Mouse (Mus musculus) splenic B cell, adult 2 months (primary cell): ENCODE results near the gene Clasp2.

Source experiments
- DNase-seq: peaks from one replicate; pipeline ENCODE4 v3.0.0-alpha.2; 2011; ENCODE audit warnings: low read depth, low spot score
- H3K27me3 ChIP-seq: 2 replicates; pipeline ENCODE4 v1.6.1; 2012; ENCODE audit warnings: mild to moderate bottlenecking, low read length, moderate library complexity, mixed read lengths; ENCODE audit not compliant: control insufficient read depth, poor library complexity, insufficient read depth, severe bottlenecking
- H3K36me3 ChIP-seq: 2 replicates; pipeline ENCODE4 v1.6.1; 2012; ENCODE audit warnings: mild to moderate bottlenecking, low read length, moderate library complexity, mixed read lengths; ENCODE audit not compliant: control insufficient read depth, poor library complexity, insufficient read depth, severe bottlenecking

Gene Clasp2

DNA sequence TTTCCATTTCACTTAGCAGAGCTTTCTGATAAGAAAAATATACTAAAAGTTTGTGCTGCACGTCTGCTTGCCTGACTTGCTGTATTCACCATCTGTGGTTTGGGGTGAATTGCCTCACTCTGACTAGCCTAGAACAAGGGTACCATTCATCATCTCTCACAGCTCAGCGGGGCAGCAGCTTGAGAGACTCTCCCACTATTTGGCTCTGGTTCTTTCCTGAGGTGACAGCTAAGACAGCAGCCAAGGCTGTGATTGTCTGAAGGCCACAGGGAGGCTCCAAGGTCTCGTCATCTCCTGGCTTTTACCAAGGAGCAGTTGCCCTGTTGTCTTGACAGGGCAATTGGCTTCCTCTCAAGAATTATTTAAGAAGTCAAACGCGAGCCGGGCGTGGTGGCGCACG is 3.3 kb upstream of the Clasp2 start:
- H3K27me3 ChIP-seq = no peaks in the 10 kb centered on the region
- no peak for DNase-seq
- H3K36me3 ChIP-seq = no peaks in the 10 kb centered on the region

DNA sequence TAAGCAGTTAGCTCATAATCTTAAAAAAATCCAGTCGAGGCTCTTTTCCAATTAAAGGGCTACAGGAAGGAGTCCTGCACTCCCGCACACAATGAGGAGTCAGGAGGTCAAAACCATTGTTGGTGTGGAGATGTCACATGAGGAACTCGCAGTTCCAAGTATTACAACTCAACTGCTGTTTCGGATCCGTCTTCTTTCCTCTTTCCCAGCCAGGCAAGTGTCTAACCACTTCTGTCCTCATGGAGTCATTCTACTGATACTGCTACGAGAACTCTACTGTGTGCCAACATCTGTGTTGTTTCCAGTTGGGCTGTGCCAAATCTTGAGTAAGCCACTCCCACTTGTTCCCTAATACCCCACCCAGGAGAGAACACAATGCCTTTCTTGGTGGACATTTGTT is 2.3 kb upstream of the Clasp2 start:
- Histone ChIP-seq H3K27me3 (no peaks in the 10 kb centered on the region), H3K36me3 (0 out of 2 replicates have a peak, but pooled peaks cover 1% of the 10 kb centered on the region)
- DNase-seq = no peak

DNA sequence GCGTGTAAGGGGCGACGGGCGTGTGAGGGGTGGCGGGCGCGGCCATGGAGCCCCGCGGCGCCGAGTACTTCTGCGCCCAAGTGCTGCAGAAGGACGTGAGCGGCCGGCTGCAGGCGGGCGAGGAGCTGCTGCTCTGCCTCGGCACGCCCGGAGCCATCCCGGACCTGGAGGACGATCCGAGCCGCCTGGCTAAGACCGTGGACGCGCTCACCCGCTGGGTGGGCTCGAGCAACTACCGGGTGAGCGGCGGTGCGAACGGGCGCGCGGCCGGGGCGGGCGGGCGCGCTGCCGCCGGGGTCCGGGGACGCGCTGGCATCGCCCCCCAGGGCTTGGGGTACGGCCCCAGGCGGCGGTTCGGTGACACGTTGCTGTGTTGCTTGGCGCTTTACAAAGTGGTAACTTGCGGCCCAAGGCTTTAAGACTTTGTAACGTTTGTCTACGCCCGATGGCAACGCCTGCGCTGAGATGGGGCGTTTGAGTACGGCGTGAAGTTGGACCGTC is 414 bp downstream of the Clasp2 start:
- DNase-seq = peak; percentile 57
- Histone ChIP-seq H3K27me3 (no peaks in the 10 kb centered on the region), H3K36me3 (0 out of 2 replicates have a peak, but pooled peaks cover 1% of the 10 kb centered on the region)

- peak; percentile 43 for DNase-seq
- H3K36me3 ChIP-seq = 0 out of 2 replicates have a peak, but pooled peaks cover 1% of the 10 kb centered on the region
- H3K27me3 ChIP-seq = no peaks in the 10 kb centered on the region
Measured at GRCm38 (mm10) chr9:113742361-113742794, 1.1 kb downstream of the Clasp2 start.

- Histone ChIP-seq H3K27me3 (no peaks in the 10 kb centered on the region), H3K36me3 (0 out of 2 replicates have a peak, but pooled peaks cover 1% of the 10 kb centered on the region)
- peak; percentile 13 for DNase-seq
Measured at GRCm38 (mm10) chr9:113743291-113743690, 2.0 kb downstream of the Clasp2 start.

GRCm38 (mm10) chr9:113749356-113749755 is 8.1 kb downstream of the Clasp2 start:
- H3K36me3 ChIP-seq = no peaks in the 10 kb centered on the region; the same call in 1 of the 2 replicates
- no peak for DNase-seq
- no peaks in the 10 kb centered on the region for H3K27me3 ChIP-seq

DNA sequence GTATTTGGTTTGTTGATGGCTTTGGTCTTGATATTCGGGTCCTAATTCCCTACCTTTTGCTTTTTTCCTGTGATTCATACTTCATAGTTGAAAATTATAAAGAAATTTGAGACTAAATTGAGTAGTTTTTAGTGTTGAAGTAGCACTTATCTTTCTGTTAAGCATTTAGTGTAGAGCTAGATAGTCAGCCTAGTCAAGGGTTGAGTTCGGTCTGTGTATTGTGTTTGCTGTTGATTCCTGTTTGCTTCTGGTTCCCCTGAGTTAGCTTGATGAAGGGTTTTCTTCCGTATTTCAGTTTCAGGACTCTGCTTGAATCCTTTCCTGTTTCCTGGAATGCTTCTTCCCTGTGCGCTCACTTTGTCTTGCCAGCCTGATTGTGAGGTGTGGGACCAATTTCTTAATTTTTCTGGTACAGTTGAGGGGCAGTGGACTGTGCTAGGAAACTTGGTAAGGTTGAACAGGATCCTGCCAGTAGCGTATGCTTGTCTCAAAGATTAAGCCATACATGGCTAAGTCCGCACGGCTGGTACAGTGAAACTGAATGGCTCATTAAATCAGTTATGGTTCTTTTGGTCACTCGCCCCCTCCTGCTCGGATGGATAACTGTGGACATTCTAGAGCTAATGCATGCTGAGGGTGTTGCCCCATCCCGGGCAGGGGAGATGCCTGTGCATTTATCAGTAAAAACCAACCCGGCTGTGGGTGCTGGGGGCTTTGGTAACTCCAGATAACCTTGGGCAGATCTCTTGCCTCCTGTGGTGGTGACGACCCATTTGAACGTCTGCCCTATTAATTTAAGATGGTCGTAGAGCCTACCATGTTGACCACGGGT is 14.8 kb downstream of the Clasp2 start:
- no peaks in the 10 kb centered on the region for H3K27me3 ChIP-seq
- DNase-seq = no peak
- H3K36me3 ChIP-seq = no peaks in the 10 kb centered on the region; the same call in 1 of the 2 replicates

DNA sequence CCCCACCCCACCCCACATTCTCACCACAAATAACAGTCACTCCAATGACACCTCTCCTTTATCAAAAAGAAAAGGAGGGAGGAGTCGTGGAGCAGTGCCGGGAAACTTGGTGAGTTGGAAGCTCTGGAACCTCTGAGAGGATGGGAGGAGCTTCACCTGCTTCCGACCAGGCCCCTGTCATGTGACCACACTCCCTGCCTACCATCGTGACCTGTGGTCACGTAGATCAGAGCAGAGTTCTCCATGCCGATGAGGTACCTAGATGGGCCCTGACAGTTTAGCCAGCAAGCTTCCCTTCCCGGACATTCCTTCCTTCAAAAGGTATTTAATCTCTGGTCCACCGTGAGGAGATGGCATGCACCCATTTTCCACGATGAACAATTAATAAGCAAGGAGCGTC is 17.2 kb downstream of the Clasp2 start:
- H3K27me3 ChIP-seq = no peaks in the 10 kb centered on the region
- H3K36me3 ChIP-seq = no peaks in the 10 kb centered on the region
- DNase-seq = no peak

DNA sequence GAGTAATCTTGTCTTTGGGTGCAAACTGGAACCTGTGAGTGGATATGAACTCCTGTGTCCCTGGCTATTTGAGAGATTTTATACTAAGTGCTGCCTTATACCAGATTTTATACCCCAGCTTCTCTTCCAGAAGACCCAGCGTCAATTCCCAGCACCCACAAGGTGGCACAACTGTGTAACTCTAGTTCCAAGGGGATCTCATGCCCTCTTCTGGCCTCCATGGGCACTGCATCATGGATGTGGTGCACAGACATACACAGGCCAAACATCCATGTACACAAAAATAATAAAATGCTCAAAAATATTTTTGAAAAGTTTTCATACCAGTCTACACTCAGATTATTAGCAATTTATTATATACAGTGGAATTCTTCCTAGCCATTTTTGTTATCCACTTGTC is 18.4 kb downstream of the Clasp2 start:
- Histone ChIP-seq H3K36me3 (peaks cover 2% of the 10 kb centered on the region; the same call in 1 of the 2 replicates), H3K27me3 (no peaks in the 10 kb centered on the region)
- peak; percentile 19 for DNase-seq

- DNase-seq = no peak
- Histone ChIP-seq H3K36me3 (peaks cover 3% of the 10 kb centered on the region; the same call in 1 of the 2 replicates), H3K27me3 (no peaks in the 10 kb centered on the region)
Measured at GRCm38 (mm10) chr9:113762389-113762788, 21.1 kb downstream of the Clasp2 start.

DNA sequence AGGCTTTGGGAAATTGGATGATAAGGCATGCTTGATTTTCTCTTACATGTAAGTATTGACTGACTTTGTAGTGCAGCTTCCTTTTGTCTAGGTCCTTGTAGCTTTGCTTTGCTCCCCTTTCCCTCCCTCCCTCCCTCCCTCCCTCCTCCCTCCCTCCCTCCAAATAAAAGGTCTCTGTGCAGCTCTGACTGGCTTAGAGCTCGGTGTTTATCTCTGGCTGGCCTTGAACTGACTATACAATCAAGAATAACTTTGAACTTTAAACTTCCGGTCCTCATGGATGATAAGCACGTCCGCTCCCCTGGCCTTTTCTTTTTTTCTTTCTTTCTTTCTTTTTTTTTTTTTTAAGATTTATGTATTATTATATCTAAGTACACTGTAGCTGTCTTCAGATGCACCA is 21.9 kb downstream of the Clasp2 start:
- Histone ChIP-seq H3K36me3 (peaks cover 3% of the 10 kb centered on the region; the same call in 1 of the 2 replicates), H3K27me3 (no peaks in the 10 kb centered on the region)
- no peak for DNase-seq

DNA sequence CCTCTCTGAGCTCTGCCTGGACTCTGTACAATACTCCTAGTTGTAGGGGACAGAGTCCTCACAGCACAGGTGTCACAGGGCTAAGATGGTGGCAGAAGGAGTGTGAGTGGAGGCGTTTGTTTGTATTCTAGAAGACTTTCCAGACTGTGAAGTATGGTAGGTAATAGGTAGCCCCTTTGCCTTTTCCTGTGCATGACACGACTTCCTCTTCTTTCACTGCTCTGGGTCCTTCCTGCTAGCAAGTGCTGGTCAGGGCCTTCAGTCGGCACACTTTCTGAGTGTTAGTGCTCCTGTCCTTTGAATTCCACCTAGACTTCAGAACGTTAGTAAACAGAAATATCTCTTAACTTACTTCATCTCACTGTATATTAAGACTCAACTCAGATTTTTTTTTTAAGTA is 29.4 kb downstream of the Clasp2 start:
- Histone ChIP-seq H3K36me3 (0 out of 2 replicates have a peak, but pooled peaks cover 2% of the 10 kb centered on the region), H3K27me3 (no peaks in the 10 kb centered on the region)
- DNase-seq = peak; percentile 11

DNA sequence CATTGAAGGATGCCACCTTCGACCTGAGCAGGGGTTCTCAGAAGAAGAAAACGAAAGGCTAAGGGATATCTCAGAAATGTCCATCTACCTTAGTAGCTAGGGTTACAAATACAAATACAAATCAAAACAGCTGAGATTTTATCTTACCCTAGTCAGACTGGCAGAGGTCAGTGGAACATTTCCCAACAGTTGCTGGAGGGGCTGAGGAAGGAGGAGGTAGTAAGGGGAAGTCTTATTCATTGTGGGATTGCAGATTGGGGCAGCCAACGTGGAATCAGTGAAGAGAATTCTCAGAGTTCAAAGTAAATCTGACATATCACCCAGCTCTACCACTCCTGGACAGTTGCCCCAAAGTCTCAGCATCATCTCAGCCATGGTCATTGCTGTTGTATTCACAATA is 39.6 kb downstream of the Clasp2 start:
- H3K27me3 ChIP-seq = no peaks in the 10 kb centered on the region
- no peaks in the 10 kb centered on the region for H3K36me3 ChIP-seq
- DNase-seq = no peak

- no peaks in the 10 kb centered on the region for H3K27me3 ChIP-seq
- H3K36me3 ChIP-seq = no peaks in the 10 kb centered on the region
- no peak for DNase-seq
Measured at GRCm38 (mm10) chr9:113782362-113783005, 41.2 kb downstream of the Clasp2 start.

- Histone ChIP-seq H3K27me3 (no peaks in the 10 kb centered on the region), H3K36me3 (no peaks in the 10 kb centered on the region)
- DNase-seq = no peak
Measured at GRCm38 (mm10) chr9:113783674-113784073, 42.4 kb downstream of the Clasp2 start.
